Mouse (Mus musculus) brain, embryonic 18.5 days (tissue): ENCODE results near the gene Haus3.

Source experiments
- DNase-seq: peaks from one replicate; pipeline ENCODE4 v3.0.0-alpha.2; 2012; ENCODE audit warnings: low read depth, low spot score

Gene Haus3

GRCm38 (mm10) chr5:34168950-34169891 lies at the start of gene Haus3, which contains the start of gene Poln:
Gene Haus3 (minus strand): TSS chr5:34169527.
Gene Poln (minus strand): TSS chr5:34169448.
- peak; percentile 98 for DNase-seq

- no peak for DNase-seq
Observed at GRCm38 (mm10) chr5:34218672-34219071, 49.3 kb upstream of the Haus3 start.

DNA sequence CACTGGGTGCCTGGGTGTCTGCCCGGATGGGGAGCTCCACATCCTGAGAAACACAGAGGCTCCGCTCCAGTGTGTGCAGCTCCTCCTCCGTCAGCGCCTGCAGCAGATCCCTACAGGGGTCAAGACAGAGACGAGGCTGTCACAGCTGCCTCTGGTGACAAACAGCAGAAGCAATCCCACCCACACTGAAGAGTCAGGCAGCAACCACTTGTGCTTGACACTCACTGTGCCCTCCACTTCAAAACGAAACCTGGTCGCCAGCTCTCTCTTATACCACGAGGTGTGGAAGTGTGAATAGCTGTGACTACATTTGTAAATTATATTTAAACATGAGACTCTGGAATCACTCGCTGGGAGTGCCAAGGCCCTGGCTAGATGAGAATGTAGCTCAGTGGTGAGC lies 48.4 kb upstream of the Haus3 start:
- no peak for DNase-seq

DNA sequence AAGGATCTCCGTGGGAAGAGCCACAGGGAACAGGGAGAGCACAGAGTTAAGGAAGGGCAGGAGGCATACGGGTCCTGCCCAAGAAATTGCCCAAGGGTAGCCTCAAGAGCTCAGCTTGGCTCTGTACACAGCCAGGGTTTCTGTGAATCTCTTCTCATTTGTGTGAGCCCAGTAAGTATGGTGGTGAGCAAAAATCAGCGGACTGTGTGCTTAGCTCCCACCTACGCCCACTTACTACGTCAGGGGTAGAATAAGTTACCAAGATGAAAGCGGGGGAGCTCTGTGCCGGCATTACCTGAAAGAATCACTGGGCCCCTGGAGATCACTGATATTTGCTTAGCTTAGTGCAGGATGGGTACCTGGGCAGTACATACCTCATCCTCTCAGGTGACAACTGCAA lies 46.7 kb upstream of the Haus3 start:
- no peak for DNase-seq

GRCm38 (mm10) chr5:34213659-34214058 lies 44.3 kb upstream of the Haus3 start:
- no peak for DNase-seq

DNA sequence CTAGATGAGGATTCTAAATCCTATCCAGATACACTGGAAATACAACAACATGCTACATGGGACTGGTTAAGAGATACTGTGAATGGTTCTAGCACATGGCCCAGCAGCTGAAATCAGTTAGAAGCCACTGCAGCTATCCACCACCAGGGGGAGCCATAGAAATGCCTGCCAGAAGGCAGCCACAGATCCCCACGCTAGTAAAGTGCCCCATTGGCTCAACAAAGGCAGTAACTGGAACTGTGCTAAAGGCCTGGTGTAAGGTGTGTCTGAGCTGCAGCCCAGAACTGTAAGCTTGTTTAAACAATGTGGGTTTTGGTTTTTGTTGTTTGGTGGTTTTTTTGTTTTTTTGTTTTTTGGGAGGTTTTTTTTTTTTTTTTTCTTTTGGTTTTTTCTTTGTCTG lies 41.0 kb upstream of the Haus3 start:
- DNase-seq: no peak

- no peak for DNase-seq
Observed at GRCm38 (mm10) chr5:34207503-34207902, 38.2 kb upstream of the Haus3 start.

DNA sequence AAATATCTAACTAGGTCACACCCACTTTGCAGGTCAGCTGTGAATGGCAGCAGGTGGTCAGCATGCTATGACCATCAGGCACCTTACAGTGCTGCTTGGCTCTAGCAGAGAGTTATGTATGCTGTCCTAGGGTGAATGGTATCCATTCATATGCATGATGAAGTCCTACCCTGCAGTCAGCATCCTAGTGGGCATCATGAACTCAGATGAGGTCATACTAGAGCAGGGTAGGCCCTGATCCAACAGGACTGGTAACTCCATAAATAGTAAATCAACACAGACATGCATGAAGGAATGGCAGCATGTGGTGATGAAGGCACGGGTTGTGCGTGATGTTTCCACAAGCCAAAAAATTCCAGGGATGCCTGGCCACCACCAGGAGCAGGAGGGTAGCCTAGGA lies 36.5 kb upstream of the Haus3 start:
- no peak for DNase-seq

DNA sequence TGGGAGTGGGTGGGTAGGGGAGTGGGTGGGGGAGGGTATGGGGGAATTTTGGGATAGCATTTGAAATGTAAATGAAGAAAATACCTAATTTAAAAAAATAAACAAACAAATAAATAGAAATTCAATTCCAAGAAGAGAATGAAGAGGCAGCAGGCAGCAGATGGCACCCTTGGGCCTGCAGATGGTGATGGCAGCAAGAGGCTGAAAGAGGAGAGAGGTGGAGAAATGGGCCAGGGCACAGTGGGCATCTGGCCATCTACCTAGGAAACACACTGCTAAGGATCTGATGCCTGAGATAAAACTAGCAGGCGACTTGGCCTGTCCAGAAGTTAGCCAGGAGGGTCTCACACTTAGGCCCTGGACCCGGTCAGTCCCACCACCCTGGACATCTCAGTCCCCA lies 35.6 kb upstream of the Haus3 start:
- DNase-seq: no peak

- DNase-seq: no peak
Observed at GRCm38 (mm10) chr5:34202006-34202405, 32.7 kb upstream of the Haus3 start.

DNA sequence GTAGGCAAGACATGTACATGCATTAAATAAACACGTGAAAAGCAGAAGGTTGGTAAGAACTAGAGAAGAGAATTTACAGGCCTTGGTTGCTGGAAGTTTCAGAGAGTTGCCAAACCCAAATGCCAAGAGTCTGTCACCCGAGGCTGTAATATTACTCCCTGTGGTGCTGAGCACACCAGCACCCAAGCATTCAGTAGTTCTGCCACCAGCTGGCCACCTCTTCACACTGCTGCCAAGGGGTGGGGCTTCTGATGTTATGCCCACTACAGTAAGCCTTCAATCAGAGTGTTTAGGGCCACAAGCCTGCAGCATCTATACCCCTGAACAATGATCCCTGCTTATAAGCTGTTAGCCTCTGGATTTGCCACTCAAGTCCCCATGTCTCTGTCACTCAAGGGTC lies 32.1 kb upstream of the Haus3 start:
- no peak for DNase-seq

DNA sequence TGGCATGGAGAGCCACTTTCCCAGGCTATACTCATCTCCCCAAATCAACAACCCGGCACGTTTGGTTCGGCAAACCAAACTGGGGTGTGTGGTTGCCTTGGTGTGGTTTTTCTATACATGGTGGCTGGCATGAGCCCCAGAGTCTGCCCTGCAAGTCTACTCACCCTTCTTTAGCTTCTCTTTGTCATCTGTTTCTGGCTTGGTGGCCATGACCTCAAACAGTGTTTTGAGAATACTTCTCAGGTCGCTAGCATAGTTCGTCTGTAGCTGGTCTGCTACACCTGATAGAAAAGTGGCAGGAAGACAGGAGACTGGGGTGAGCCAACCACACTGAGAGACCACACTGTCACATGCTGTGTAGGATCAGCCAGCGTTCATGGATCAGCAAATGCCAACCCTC lies 29.3 kb upstream of the Haus3 start:
- no peak for DNase-seq

DNA sequence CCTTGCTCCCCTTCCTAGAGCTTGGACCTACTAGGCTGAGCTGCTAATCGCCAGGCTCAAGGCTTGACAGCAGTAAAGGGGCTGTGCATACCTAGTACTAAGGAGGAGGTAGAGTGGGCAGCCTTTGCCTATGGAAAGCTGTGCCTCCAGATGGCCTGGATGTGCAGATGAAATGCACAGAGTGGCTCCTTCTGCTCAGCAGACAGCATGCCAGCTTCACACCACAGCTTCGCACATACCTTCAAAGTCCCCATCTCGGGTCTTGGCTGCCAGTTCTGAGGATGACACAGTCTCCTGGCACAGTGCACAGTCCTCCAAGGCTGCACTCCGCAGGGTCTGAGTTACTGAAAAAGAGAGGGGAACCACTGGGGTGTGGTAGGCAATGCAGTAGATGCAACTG lies 27.9 kb upstream of the Haus3 start:
- DNase-seq: no peak

GRCm38 (mm10) chr5:34196423-34196822 lies 27.1 kb upstream of the Haus3 start:
- no peak for DNase-seq

DNA sequence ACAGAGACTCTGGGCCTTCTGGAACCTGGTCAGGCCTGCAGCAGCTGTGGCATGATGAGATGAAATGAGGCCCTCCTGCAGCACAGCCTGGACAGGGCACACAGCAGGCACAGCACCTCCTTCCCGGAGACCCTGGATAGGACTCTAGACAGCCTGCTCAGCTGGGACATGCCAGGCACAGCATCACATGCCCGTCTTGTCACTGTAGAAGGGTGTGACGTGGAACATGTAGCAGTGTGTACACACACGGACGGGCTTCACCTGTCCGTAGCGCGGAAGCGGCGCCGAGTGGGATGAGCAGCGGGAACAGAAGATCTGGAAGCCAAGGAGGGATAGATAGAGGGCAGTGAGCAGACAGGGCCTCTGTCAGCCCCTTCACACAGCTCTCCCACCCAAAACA lies 26.5 kb upstream of the Haus3 start:
- no peak for DNase-seq

GRCm38 (mm10) chr5:34194975-34195662 lies 25.8 kb upstream of the Haus3 start:
- no peak for DNase-seq

GRCm38 (mm10) chr5:34194426-34194825 lies 25.1 kb upstream of the Haus3 start:
- DNase-seq: no peak

DNA sequence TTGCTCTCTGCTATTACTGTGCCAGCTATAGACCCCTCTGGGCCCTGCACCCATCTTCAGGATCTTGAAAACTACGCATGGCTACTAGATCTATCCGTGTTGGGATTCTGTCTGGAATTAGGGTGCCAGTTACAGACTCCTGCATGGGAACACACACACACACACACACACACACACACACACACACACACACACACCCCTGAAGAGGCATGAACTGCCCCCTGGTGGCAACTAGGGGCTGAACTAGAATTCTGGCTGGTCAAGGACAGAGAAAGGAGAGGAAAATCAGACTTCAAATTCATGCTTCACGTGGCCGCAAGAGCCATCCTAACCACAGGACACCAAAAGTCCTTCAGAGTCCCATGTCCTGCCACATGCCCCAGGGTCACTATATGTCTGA lies 22.5 kb upstream of the Haus3 start:
- DNase-seq: no peak

- no peak for DNase-seq
Observed at GRCm38 (mm10) chr5:34191021-34191420, 21.7 kb upstream of the Haus3 start.

DNA sequence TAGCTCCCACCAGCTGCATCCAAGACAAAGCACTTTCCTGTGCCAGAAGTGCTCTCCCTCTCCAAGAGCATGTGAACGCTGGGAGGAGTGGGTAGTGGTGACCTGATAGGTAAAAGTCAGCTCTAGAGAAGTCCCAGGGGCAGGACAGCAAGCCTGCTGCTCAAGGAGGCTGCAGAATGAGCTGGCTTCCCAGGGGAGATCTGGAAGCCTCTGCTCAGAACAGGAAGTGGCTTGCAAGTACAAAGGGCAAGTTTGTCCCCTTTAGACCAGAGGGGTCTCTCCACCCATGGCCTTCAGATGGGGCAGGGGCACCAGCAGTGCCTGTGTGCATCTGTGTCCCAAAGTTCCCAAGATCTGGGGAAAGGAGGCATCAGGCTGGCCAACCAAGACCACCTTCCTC lies 20.2 kb upstream of the Haus3 start:
- DNase-seq: no peak

DNA sequence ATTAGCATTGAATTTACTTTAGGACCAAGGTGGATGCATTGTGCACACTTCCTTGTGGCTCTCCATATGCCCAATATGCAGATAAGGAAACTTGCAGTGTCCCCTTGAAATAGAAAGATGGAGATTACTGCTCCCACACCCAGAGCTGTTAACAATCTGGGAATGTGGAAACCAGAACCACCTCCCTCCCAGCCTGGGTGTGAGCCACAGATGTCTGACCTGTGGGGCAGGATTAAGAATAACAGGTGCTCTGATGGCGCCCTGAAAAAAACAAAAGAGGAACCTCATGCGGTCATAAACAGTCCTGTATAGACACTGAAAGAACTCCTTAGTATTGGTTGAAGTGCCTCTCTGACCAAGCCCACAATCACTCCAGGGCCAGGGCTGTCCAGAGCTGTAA lies 19.5 kb upstream of the Haus3 start:
- no peak for DNase-seq

DNA sequence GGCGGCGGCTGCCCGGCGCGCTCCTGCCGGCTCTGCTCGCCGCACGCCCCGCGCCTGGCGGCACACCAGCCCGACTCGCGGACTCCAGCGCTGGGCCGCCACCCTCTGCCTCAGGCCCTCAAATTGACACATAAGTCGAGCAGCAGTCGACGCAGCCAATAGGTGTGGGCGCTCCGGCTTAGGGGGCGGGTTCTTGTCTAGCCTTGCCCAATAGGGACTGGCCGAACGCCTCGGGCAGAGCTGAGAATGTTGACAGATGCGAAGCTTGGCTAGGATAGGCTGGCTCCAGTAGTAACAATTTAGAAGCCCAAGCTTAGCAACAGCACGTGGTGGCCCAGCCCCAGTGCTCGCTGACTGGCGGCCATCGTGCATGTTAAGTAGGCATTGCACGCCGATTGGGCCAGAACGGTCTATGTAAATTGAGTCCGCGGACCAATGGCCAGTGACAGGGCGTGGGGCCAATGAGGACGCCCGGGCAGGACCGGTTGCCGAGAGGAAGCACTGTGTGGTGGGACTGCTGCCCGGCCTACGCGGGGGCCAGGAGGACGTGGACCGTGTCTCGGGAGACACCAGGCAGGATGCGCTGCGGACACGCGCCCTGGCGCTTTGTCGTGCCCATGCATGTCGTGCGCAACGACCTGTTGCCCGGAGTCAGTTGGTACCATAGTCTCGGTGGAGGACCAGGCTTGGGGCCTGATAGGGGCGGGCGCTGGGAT lies 18.4 kb upstream of the Haus3 start, which contains the start of gene Mxd4:
Mxd4 (minus strand) TSS at position 120 of the 716 bp plus-strand sequence.
- peak; percentile 98 for DNase-seq
